Mouse (Mus musculus) kidney, adult 2 months (tissue): ENCODE results near the gene Scel. TPM values are rescaled to one million over a fixed set of nuclear protein-coding genes. Genes with fewer than 3 reads are reported as not detected.
A peak's percentile ranks its signal among the peaks of the same experiment; 100 is the strongest.

Source experiments
- DNase-seq: peaks from one replicate; pipeline ENCODE4 v3.0.0; 2021
- H3K27ac ChIP-seq: fragments of 200-500 bp; 2 replicates; pipeline ENCODE4 v1.5.1; 2012; ENCODE audit warnings: low read depth, low read length, control low read depth, inconsistent platforms; ENCODE audit not compliant: insufficient read depth
- H3K27me3 ChIP-seq: fragments of 200-500 bp; replicated peaks from 2 replicates; pipeline ENCODE4 v1.6.1; 2012; ENCODE audit warnings: mild to moderate bottlenecking, moderate library complexity, low read length, inconsistent platforms; ENCODE audit not compliant: control insufficient read depth, insufficient read depth
- H3K36me3 ChIP-seq: fragments of 200-500 bp; 2 replicates; pipeline ENCODE4 v1.6.1; 2012; ENCODE audit warnings: mild to moderate bottlenecking, moderate library complexity, low read length, inconsistent platforms; ENCODE audit not compliant: control insufficient read depth, insufficient read depth
- H3K4me1 ChIP-seq: fragments of 200-500 bp; 2 replicates; pipeline ENCODE4 v1.6.1; 2011; ENCODE audit warnings: low read length; ENCODE audit not compliant: control insufficient read depth, insufficient read depth
- H3K4me3 ChIP-seq: fragments of 200-500 bp; 2 replicates; pipeline ENCODE4 v1.5.1; 2011; ENCODE audit warnings: mild to moderate bottlenecking, low read depth, low read length, control low read depth; ENCODE audit not compliant: insufficient read depth
- CTCF ChIP-seq: fragments of 200-500 bp; conservative IDR thresholded peaks from 2 replicates; pipeline ENCODE4 v1.5.1; 2011; ENCODE audit warnings: low read depth, mild to moderate bottlenecking, control low read depth, low read length, moderate library complexity, mixed read lengths; ENCODE audit not compliant: insufficient read depth, insufficient read length
- POLR2A ChIP-seq: fragments of 200-500 bp; IDR thresholded peaks from one replicate; pipeline ENCODE4 v1.6.1; 2011; ENCODE audit warnings: low read depth, low read length, control low read depth
- WGBS: fragments of 180-500 bp; shearing (Covaris S2); methylation state at CpG from one replicate; pipeline ENCODE4 v1.1.7; 2018; 5-methylcytosine and 5-hydroxymethylcytosine counted together
- polyA plus RNA-seq: library from polyadenylated mRNA; depleted of rRNA; stranded (reverse); fragments of >200 nt; gene quantifications from 2 replicates; pipeline ENCODE4 v1.2.3, GENCODE M21; 2012; rRNA removed

Gene Scel
- polyA plus RNA-seq, 1 experiment, result 2.7 TPM

GRCm38 (mm10) chr14:103651106-103651505 is 138.0 kb downstream of the Scel start:
- H3K27ac ChIP-seq, result no peak overlapping the region
- TF ChIP-seq POLR2A (no peak), CTCF (no peak)
- no peaks in the 10 kb centered on the region for H3K36me3 ChIP-seq
- H3K4me1 ChIP-seq, result no peaks in the 10 kb centered on the region
- no peak for DNase-seq
- H3K27me3 ChIP-seq, result no peaks in the 10 kb centered on the region
- peak overlapping the region; percentile 58 for H3K4me3 ChIP-seq
- 6% methylated on average over 11 of the region's 11 CpGs for WGBS

GRCm38 (mm10) chr14:103651562-103651961 is 138.4 kb downstream of the Scel start:
- H3K27ac ChIP-seq, result no peak overlapping the region
- H3K27me3 ChIP-seq, result no peaks in the 10 kb centered on the region
- H3K4me3 ChIP-seq, result no peak overlapping the region
- TF ChIP-seq POLR2A (no peak), CTCF (no peak)
- DNase-seq, result no peak
- no peaks in the 10 kb centered on the region for H3K4me1 ChIP-seq
- WGBS, result 45% methylated on average over 2 of the region's 2 CpGs
- H3K36me3 ChIP-seq, result no peaks in the 10 kb centered on the region

GRCm38 (mm10) chr14:103652524-103652923 is 139.4 kb downstream of the Scel start:
- Histone ChIP-seq H3K27me3 (no peaks in the 10 kb centered on the region), H3K4me1 (no peaks in the 10 kb centered on the region), H3K4me3 (no peak overlapping the region), H3K36me3 (no peaks in the 10 kb centered on the region), H3K27ac (no peak overlapping the region)
- WGBS, result 90% methylated on average over 5 of the region's 5 CpGs
- TF ChIP-seq POLR2A (no peak), CTCF (no peak)
- no peak for DNase-seq

- H3K4me1 ChIP-seq, result no peaks in the 10 kb centered on the region
- 44% methylated on average over 5 of the region's 5 CpGs for WGBS
- no peak overlapping the region for H3K27ac ChIP-seq
- no peaks in the 10 kb centered on the region for H3K27me3 ChIP-seq
- TF ChIP-seq POLR2A (no peak), CTCF (no peak)
- H3K36me3 ChIP-seq, result no peaks in the 10 kb centered on the region
- H3K4me3 ChIP-seq, result peak overlapping the region; percentile 52; the same call in 1 of the 2 replicates
- DNase-seq, result no peak
Measured at GRCm38 (mm10) chr14:103653800-103654199, 140.7 kb downstream of the Scel start.

- Histone ChIP-seq H3K4me3 (no peak overlapping the region), H3K36me3 (no peaks in the 10 kb centered on the region), H3K27me3 (no peaks in the 10 kb centered on the region), H3K4me1 (no peaks in the 10 kb centered on the region), H3K27ac (no peak overlapping the region)
- TF ChIP-seq CTCF, result no peak
- TF ChIP-seq POLR2A, result no peak
- WGBS, result 78% methylated on average over 5 of the region's 5 CpGs
- no peak for DNase-seq
Measured at GRCm38 (mm10) chr14:103655448-103655847, 142.3 kb downstream of the Scel start.

GRCm38 (mm10) chr14:103657876-103658275 is 144.7 kb downstream of the Scel start:
- 65% methylated on average over 4 of the region's 4 CpGs for WGBS
- TF ChIP-seq POLR2A (no peak), CTCF (no peak)
- no peak for DNase-seq
- Histone ChIP-seq H3K27ac (no peak overlapping the region), H3K36me3 (no peaks in the 10 kb centered on the region), H3K27me3 (no peaks in the 10 kb centered on the region), H3K4me1 (no peaks in the 10 kb centered on the region), H3K4me3 (no peak overlapping the region)

Other genes with a start within 250 kb of the Scel start
- gene Mycbp2, start 166.5 kb upstream of the Scel start, polyA plus RNA-seq, result 15.3 and 17.8 TPM in 2 replicates
- gene Slain1, start 136.9 kb downstream of the Scel start, polyA plus RNA-seq, result 3.8 and 4.1 TPM in 2 replicates